Mouse (Mus musculus): ENCODE measurements around the gene Erc1. TPM values are rescaled to one million over a fixed set of nuclear protein-coding genes. Genes with fewer than 3 reads are reported as not detected.

Erc1 gene
- polyA plus RNA-seq, 1 experiment: 8.7 TPM

DNA sequence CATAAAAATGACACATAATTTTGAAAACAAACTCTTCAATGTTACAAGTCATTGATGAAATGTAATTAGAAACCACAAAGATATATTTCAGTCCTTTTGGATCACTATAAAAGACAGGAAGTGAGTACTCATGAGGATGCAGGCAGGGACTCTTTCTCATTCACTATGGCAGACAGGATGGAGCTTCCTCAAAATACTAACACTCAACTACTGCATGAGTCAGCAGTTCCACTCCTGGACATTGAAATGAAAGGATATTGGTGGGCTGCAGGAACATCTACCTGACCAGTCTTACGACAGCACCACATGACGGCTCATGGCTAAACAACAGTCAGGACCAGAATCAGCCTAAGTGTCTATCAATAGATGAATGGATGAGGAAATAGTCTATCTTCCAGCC lies 132.7 kb downstream of the Erc1 start:
- WGBS: 93% methylated on average over 2 of the region's 2 CpGs
- TF ChIP-seq CTCF (IDR thresholded peaks at IDR 0.05; ENCODE audit: insufficient read depth, low read length) (no peak), POLR2A (IDR thresholded peaks at IDR 0.05; ENCODE audit: borderline replicate concordance, extremely low read depth, low read depth, low read length) (no peak)
- H3K4me1 ChIP-seq (ENCODE audit: control insufficient read depth, insufficient read depth, low read length): no peaks in the 10 kb centered on the region
- no peak overlapping the region for H3K4me3 ChIP-seq (replicated peaks; ENCODE audit: extremely low read depth, low read depth, low read length)
- no peak for DNase-seq

DNA sequence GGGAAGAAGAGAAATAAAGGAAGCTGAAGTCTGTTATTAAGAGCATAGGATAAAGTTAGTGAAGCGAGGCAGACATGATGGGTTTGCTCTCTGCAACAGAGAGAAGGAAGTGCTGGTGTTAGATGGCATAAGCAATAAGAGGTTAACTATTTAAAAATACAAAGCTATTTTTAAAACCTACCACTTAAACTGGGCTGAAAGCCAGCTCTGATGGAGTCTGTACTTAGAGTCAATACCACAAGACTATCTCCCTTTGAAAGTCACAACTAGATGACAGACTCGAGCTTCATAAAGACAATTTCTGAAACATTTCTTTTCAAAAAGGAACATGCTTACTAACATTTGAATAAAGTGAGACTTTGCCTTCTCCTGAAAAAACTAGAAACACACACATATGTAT lies 134.0 kb downstream of the Erc1 start:
- H3K4me1 ChIP-seq (ENCODE audit: control insufficient read depth, insufficient read depth, low read length): no peaks in the 10 kb centered on the region
- TF ChIP-seq CTCF (IDR thresholded peaks at IDR 0.05; ENCODE audit: insufficient read depth, low read length) (no peak), POLR2A (IDR thresholded peaks at IDR 0.05; ENCODE audit: borderline replicate concordance, extremely low read depth, low read depth, low read length) (no peak)
- H3K4me3 ChIP-seq (replicated peaks; ENCODE audit: extremely low read depth, low read depth, low read length): no peak overlapping the region
- WGBS: 47% methylated on average over 2 of the region's 2 CpGs
- DNase-seq: no peak

DNA sequence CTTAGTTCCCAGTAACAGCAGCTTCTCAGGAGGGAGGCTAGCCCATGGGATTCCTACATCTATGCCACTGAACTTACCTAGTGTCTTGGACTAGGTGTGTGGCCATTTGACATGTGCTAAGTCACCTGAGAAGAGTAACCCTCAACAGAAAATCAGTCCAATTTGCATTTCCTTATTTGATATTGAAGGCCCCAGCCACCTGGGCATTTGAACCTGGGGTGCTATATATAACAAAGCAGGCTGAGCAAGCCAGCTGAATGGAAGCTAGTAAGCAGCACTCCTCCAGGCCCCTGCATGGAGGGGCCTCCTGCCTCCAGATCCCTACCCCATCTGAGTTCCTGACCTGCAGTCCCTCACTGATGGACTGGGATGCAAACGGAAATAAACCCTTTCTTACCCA lies 135.5 kb downstream of the Erc1 start:
- no peak overlapping the region for H3K4me3 ChIP-seq (replicated peaks; ENCODE audit: extremely low read depth, low read depth, low read length)
- 87% methylated on average over 1 of the region's 1 CpGs for WGBS
- TF ChIP-seq CTCF (IDR thresholded peaks at IDR 0.05; ENCODE audit: insufficient read depth, low read length) (no peak), POLR2A (IDR thresholded peaks at IDR 0.05; ENCODE audit: borderline replicate concordance, extremely low read depth, low read depth, low read length) (no peak)
- no peaks in the 10 kb centered on the region for H3K4me1 ChIP-seq (ENCODE audit: control insufficient read depth, insufficient read depth, low read length)
- no peak for DNase-seq

DNA sequence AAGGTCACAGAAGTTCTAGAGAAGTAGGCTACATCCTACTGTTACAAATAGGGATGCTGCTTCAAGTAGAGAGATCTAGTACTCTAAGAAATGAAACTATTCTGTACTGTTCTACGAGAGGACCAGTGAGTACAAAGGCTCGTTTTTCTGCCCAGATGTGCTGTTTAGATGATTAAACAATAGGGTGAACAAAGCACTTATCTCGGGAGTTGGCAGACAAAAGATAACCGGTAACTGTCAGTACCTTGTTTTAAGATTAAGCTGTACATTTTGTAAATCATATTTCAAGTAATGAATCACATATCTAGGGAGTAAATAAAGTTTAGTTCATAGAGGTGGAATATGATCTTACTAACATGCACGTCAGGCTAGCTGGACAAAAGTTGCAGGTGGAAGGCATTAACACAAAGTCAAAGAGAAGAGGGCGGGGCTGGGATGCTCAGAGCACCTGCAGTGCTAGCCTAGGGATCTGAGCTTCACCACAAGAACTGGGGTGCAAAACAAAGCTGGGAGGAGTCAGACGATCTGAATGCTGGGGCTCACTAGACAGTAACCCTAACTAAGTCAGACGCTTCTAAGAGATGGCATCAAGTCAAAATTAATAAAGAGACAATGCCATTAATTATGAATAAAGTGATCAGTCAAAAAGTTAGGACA lies 136.2 kb downstream of the Erc1 start:
- DNase-seq: no peak

GRCm38 (mm10) chr6:119709552-119709951 lies 138.4 kb downstream of the Erc1 start:
- Histone ChIP-seq H3K4me1 (ENCODE audit: control insufficient read depth, insufficient read depth, low read length) (no peaks in the 10 kb centered on the region; the same call in 1 of the 2 replicates), H3K4me3 (replicated peaks; ENCODE audit: extremely low read depth, low read depth, low read length) (no peak overlapping the region)
- TF ChIP-seq POLR2A (IDR thresholded peaks at IDR 0.05; ENCODE audit: borderline replicate concordance, extremely low read depth, low read depth, low read length) (no peak), CTCF (IDR thresholded peaks at IDR 0.05; ENCODE audit: insufficient read depth, low read length) (peak; percentile 29; the same call in 1 of the 2 replicates)
- no peak for DNase-seq

More for the DNA sequence above, 136.2 kb downstream of the Erc1 start:
- Histone ChIP-seq H3K4me1 (ENCODE audit: control insufficient read depth, insufficient read depth, low read length) (no peaks in the 10 kb centered on the region), H3K4me3 (replicated peaks; ENCODE audit: extremely low read depth, low read depth, low read length) (no peak overlapping the region)
- TF ChIP-seq CTCF (IDR thresholded peaks at IDR 0.05; ENCODE audit: insufficient read depth, low read length): no peak
- no peak for TF ChIP-seq POLR2A (IDR thresholded peaks at IDR 0.05; ENCODE audit: borderline replicate concordance, extremely low read depth, low read depth, low read length)
- WGBS: 63% methylated on average over 8 of the region's 8 CpGs

GRCm38 (mm10) chr6:119707911-119708310 lies 140.1 kb downstream of the Erc1 start:
- DNase-seq: no peak
- no peak for TF ChIP-seq POLR2A (IDR thresholded peaks at IDR 0.05; ENCODE audit: borderline replicate concordance, extremely low read depth, low read depth, low read length)
- no peak for TF ChIP-seq CTCF (IDR thresholded peaks at IDR 0.05; ENCODE audit: insufficient read depth, low read length)
- Histone ChIP-seq H3K4me1 (ENCODE audit: control insufficient read depth, insufficient read depth, low read length) (no peaks in the 10 kb centered on the region; the same call in 1 of the 2 replicates), H3K4me3 (replicated peaks; ENCODE audit: extremely low read depth, low read depth, low read length) (no peak overlapping the region)
- 72% methylated on average over 5 of the region's 5 CpGs for WGBS

GRCm38 (mm10) chr6:119704899-119705298 lies 143.1 kb downstream of the Erc1 start:
- TF ChIP-seq POLR2A (IDR thresholded peaks at IDR 0.05; ENCODE audit: borderline replicate concordance, extremely low read depth, low read depth, low read length) (no peak), CTCF (IDR thresholded peaks at IDR 0.05; ENCODE audit: insufficient read depth, low read length) (no peak)
- WGBS: 78% methylated on average over 2 of the region's 2 CpGs
- no peaks in the 10 kb centered on the region; the same call in 1 of the 2 replicates for H3K4me1 ChIP-seq (ENCODE audit: control insufficient read depth, insufficient read depth, low read length)
- no peak for DNase-seq
- H3K4me3 ChIP-seq (replicated peaks; ENCODE audit: extremely low read depth, low read depth, low read length): no peak overlapping the region

- TF ChIP-seq POLR2A (IDR thresholded peaks at IDR 0.05; ENCODE audit: borderline replicate concordance, extremely low read depth, low read depth, low read length) (no peak), CTCF (IDR thresholded peaks at IDR 0.05; ENCODE audit: insufficient read depth, low read length) (no peak)
- no peaks in the 10 kb centered on the region for H3K4me1 ChIP-seq (ENCODE audit: control insufficient read depth, insufficient read depth, low read length)
- H3K4me3 ChIP-seq (replicated peaks; ENCODE audit: extremely low read depth, low read depth, low read length): no peak overlapping the region
- no peak for DNase-seq
- 85% methylated on average over 5 of the region's 5 CpGs for WGBS
These were observed 155.2 kb downstream of the Erc1 start for GRCm38 (mm10) chr6:119692754-119693153.

- no peak overlapping the region for H3K4me3 ChIP-seq (replicated peaks; ENCODE audit: extremely low read depth, low read depth, low read length)
- H3K4me1 ChIP-seq (ENCODE audit: control insufficient read depth, insufficient read depth, low read length): no peaks in the 10 kb centered on the region
- TF ChIP-seq CTCF (IDR thresholded peaks at IDR 0.05; ENCODE audit: insufficient read depth, low read length) (no peak), POLR2A (IDR thresholded peaks at IDR 0.05; ENCODE audit: borderline replicate concordance, extremely low read depth, low read depth, low read length) (no peak)
- no peak for DNase-seq
These were observed 161.5 kb downstream of the Erc1 start for GRCm38 (mm10) chr6:119686470-119686869.

DNA sequence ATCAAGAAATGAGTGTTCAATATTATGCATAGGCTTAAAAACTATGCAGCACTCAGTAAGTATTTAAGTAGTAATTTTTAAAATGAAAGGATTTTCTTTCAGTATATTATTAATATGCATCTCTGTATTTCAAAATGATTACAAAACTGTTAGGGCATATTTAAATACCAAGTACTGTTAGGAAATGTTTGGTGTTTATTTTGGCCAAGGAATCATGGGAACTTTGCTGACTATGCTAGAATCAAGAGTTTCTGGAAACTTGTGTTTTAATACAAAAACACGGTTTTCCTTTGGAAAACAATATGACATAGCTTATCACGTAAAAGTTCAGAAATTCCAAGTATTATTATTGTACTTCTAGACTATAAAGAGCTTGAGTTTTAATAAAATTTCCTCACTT lies 167.2 kb downstream of the Erc1 start:
- 65% methylated on average over 2 of the region's 2 CpGs for WGBS
- no peak for DNase-seq
- Histone ChIP-seq H3K4me3 (replicated peaks; ENCODE audit: extremely low read depth, low read depth, low read length) (no peak overlapping the region), H3K4me1 (ENCODE audit: control insufficient read depth, insufficient read depth, low read length) (no peaks in the 10 kb centered on the region)
- no peak for TF ChIP-seq POLR2A (IDR thresholded peaks at IDR 0.05; ENCODE audit: borderline replicate concordance, extremely low read depth, low read depth, low read length)
- TF ChIP-seq CTCF (IDR thresholded peaks at IDR 0.05; ENCODE audit: insufficient read depth, low read length): no peak

All from lung, adult 2 months (tissue).